Mouse (Mus musculus) cerebellum, adult 2 months (tissue): ENCODE results near the gene Nln. TPM values are rescaled to one million over a fixed set of nuclear protein-coding genes. Genes with fewer than 3 reads are reported as not detected.

Experiments
- DNase-seq, 2 experiments: peaks; one replicate each; pipeline ENCODE4 v3.0.0; 2021
- H3K27ac ChIP-seq: fragments of 200-500 bp; 2 replicates; pipeline ENCODE4 v1.5.1; 2012; ENCODE audit warnings: low read length, control low read depth, inconsistent platforms; ENCODE audit not compliant: insufficient read depth
- H3K27me3 ChIP-seq: fragments of 200-500 bp; 2 replicates; pipeline ENCODE4 v1.6.1; 2012; ENCODE audit warnings: inconsistent platforms, mild to moderate bottlenecking, low read length, moderate library complexity; ENCODE audit not compliant: control insufficient read depth, insufficient read depth
- H3K4me1 ChIP-seq: fragments of 200-500 bp; 2 replicates; pipeline ENCODE4 v1.6.1; 2011; ENCODE audit warnings: low read length; ENCODE audit not compliant: control insufficient read depth, insufficient read depth
- H3K4me3 ChIP-seq: fragments of 200-500 bp; replicated peaks from 2 replicates; pipeline ENCODE3; 2011; ENCODE audit warnings: mild to moderate bottlenecking, low read depth, low read length, control low read depth; ENCODE audit not compliant: insufficient read depth
- CTCF ChIP-seq: fragments of 200-500 bp; IDR thresholded peaks from 2 replicates; pipeline ENCODE4 v1.5.1; 2011; ENCODE audit warnings: low read depth, mild to moderate bottlenecking, control low read depth, low read length, moderate library complexity, borderline replicate concordance; ENCODE audit not compliant: insufficient read depth
- POLR2A ChIP-seq: fragments of 200-500 bp; IDR thresholded peaks from 2 replicates; pipeline ENCODE4 v1.6.1; 2011; ENCODE audit warnings: low read length, control low read depth, borderline replicate concordance; ENCODE audit not compliant: insufficient read depth
- WGBS: fragments of 180-500 bp; shearing (Covaris S2); methylation state at CpG from one replicate; pipeline ENCODE4 v1.1.7; 2018; 5-methylcytosine and 5-hydroxymethylcytosine counted together
- polyA plus RNA-seq: library from polyadenylated mRNA; depleted of rRNA; stranded (reverse); fragments of >200 nt; gene quantifications from 2 replicates; pipeline ENCODE4 v1.2.3, GENCODE M21; 2012

Nln gene
- polyA plus RNA-seq, 1 experiment, result 12.9 TPM

DNA sequence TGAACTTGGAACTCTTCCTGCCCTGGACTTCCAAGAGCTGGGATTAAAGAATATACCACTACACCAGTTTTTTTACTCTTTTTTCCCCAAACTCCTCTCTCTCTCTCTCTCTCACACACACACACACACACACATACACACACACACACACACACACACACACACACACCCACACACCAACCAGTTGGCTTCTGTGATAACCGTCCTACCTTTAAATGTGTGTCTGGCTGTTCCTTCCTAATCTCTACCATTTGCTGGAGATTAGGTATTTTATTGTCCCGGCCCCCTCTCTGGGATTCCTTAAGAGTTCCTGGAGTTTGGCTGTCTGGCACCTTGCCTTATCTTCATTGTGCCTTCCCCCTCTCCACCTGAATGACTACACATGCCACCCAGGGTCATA, 24.8 kb downstream of the Nln start:
- Histone ChIP-seq H3K27ac (no peak overlapping the region), H3K27me3 (no peaks in the 10 kb centered on the region), H3K4me1 (no peaks in the 10 kb centered on the region), H3K4me3 (no peak overlapping the region)
- TF ChIP-seq CTCF (no peak), POLR2A (no peak)
- DNase-seq, result no peak
- 80% methylated on average over 2 of the region's 2 CpGs for WGBS

GRCm38 (mm10) chr13:104082504-104082903, 26.9 kb downstream of the Nln start:
- WGBS, result 96% methylated on average over 7 of the region's 7 CpGs
- no peak for TF ChIP-seq CTCF
- no peak for TF ChIP-seq POLR2A
- Histone ChIP-seq H3K4me1 (no peaks in the 10 kb centered on the region), H3K27ac (no peak overlapping the region), H3K27me3 (no peaks in the 10 kb centered on the region), H3K4me3 (no peak overlapping the region)
- no peak for DNase-seq

DNA sequence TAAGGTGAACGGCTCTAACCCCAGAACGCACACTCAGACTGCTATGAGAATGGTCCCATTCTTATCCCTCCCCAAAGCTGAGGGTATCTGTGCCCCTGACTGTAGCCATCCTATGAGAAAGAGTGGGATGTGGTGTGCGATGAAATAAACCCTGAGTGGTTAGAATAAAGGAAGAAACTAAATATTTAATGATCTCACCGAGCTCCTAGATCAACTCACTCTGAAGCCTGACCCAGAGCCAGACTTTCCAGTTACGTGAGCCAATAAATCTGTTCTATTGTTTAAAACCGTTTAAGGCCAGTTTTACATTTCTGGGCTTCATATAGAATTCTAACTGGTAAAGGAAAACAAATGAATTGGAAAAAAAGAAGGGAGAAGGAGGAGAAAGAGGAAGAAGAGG, 32.4 kb downstream of the Nln start:
- DNase-seq, result no peak
- TF ChIP-seq CTCF, result no peak
- TF ChIP-seq POLR2A, result no peak
- no peak overlapping the region for H3K27ac ChIP-seq
- H3K27me3 ChIP-seq, result no peaks in the 10 kb centered on the region
- no peaks in the 10 kb centered on the region for H3K4me1 ChIP-seq
- H3K4me3 ChIP-seq, result no peak overlapping the region
- WGBS, result 73% methylated on average over 6 of the region's 6 CpGs

GRCm38 (mm10) chr13:104074731-104075130, 34.7 kb downstream of the Nln start:
- H3K27ac ChIP-seq, result no peak overlapping the region
- DNase-seq, result no peak
- H3K4me3 ChIP-seq, result no peak overlapping the region
- H3K27me3 ChIP-seq, result no peaks in the 10 kb centered on the region
- TF ChIP-seq CTCF (no peak), POLR2A (no peak)
- whole genome bisulfite sequencing, result 82% methylated on average over 10 of the region's 10 CpGs
- H3K4me1 ChIP-seq, result no peaks in the 10 kb centered on the region

DNA sequence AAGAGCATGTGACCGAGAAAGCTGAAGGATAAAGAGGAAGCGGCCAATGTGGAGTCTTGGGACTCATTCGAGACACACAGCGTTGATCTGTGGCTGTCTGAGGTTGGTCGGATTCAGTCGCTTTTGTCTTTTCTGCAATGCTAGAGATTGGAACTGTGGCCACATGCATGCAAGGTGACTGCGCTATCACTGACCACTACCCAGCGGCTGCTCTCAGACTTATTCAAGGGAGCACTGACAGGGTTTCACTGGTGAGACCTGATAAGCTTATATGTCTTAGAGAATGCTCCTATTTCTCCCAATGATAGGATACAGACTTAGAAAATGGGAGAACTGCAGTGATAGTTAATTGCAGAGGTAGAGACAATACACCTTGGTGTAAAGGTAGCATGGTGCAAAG, 35.2 kb downstream of the Nln start:
- TF ChIP-seq CTCF (no peak), POLR2A (no peak)
- WGBS, result 98% methylated on average over 8 of the region's 8 CpGs

DNA sequence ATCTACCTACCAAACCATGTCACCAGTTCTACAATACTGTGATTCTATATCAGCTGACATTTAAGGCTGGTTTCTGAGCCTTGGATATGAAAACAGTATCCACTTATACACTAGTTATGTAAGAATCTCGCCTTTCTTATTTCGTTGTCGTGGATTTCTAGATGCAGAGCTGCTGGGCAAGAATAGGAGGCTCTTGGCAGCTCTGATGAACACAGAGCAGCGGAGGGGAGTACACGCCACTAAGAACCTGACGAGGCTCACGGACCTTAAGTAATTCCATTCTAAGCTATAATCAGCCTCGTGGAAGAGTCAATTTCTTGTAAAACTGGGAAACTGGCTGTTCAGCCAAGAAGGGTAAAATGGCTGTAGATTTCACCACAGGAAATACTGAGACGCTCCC, 37.1 kb downstream of the Nln start:
- WGBS, result 90% methylated on average over 9 of the region's 9 CpGs
- no peak for DNase-seq
- no peaks in the 10 kb centered on the region for H3K4me1 ChIP-seq
- no peaks in the 10 kb centered on the region for H3K27me3 ChIP-seq
- no peak overlapping the region for H3K27ac ChIP-seq
- no peak overlapping the region for H3K4me3 ChIP-seq
- TF ChIP-seq POLR2A (no peak), CTCF (no peak)

More for the DNA sequence above, 35.2 kb downstream of the Nln start:
- no peak overlapping the region for H3K4me3 ChIP-seq
- H3K4me1 ChIP-seq, result no peaks in the 10 kb centered on the region
- DNase-seq, result no peak
- H3K27ac ChIP-seq, result no peak overlapping the region
- no peaks in the 10 kb centered on the region for H3K27me3 ChIP-seq

DNA sequence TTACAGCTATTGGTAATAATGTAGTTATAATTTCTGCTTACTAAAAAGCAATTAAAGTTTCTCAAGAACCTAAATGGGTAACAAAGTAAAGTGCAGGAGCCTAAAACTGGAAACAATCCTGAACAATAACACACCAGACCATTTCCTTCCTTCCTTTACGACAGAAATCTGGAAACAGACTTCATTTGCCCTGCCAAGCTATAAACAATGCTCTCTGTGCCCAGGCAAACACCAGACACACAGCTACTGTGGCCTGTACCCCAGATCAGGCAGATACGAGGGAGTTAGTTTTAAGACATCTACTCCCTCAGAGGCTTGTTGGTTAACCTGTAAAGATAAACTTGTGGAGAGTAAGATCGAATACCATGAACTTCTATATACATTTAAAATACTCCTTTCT, 38.7 kb downstream of the Nln start:
- H3K27me3 ChIP-seq, result no peaks in the 10 kb centered on the region
- DNase-seq, result no peak
- 81% methylated on average over 3 of the region's 3 CpGs for WGBS
- H3K27ac ChIP-seq, result no peak overlapping the region
- H3K4me1 ChIP-seq, result no peaks in the 10 kb centered on the region
- TF ChIP-seq POLR2A (no peak), CTCF (no peak)
- no peak overlapping the region for H3K4me3 ChIP-seq

- 61% methylated on average over 11 of the region's 11 CpGs for WGBS
- no peak for TF ChIP-seq CTCF
- no peak for TF ChIP-seq POLR2A
Measured at GRCm38 (mm10) chr13:104069216-104069615, 40.2 kb downstream of the Nln start.

More at GRCm38 (mm10) chr13:104069216-104069615, 40.2 kb downstream of the Nln start:
- no peaks in the 10 kb centered on the region for H3K27me3 ChIP-seq
- no peak overlapping the region for H3K4me3 ChIP-seq
- no peak overlapping the region for H3K27ac ChIP-seq
- DNase-seq, result no peak
- no peaks in the 10 kb centered on the region for H3K4me1 ChIP-seq
